Mouse (Mus musculus) MEL (cell line): ENCODE data around the gene Capn9.

ENCODE experiments used
- CTCF ChIP-seq, 3 experiments: IDR thresholded peaks in 2 of 3; conservative IDR thresholded peaks in 1 of 3; 2 replicates each; pipeline ENCODE4 v1.5.1; 2011 to 2012; ENCODE audit warnings: low read length in 3 of 3, low read depth in 2 of 3, mild to moderate bottlenecking in 2 of 3, improper control_type of control experiment in 1 of 3, inconsistent platforms in 1 of 3, mixed read lengths in 1 of 3, moderate library complexity in 1 of 3; ENCODE audit not compliant: control insufficient read depth in 1 of 3, insufficient read depth in 1 of 3, poor library complexity in 1 of 3, severe bottlenecking in 1 of 3
- GATA1 ChIP-seq: IDR thresholded peaks from 2 replicates; pipeline ENCODE4 v1.6.1; 2011; ENCODE audit warnings: low read depth, low read length, improper control_type of control experiment
- MEF2A ChIP-seq: IDR thresholded peaks from 2 replicates; pipeline ENCODE4 v1.6.1; 2014; ENCODE audit warnings: low read depth, mild to moderate bottlenecking, inconsistent platforms, low read length, improper control_type of control experiment; ENCODE audit not compliant: poor library complexity, insufficient replicate concordance, severe bottlenecking; ENCODE audit errors: extremely low read depth
- MXI1 ChIP-seq: IDR thresholded peaks from 2 replicates; pipeline ENCODE4 v1.6.1; 2011; ENCODE audit warnings: mild to moderate bottlenecking, low read depth, low read length, improper control_type of control experiment
- POLR2A ChIP-seq, 2 experiments: IDR thresholded peaks; 2 replicates each; pipeline ENCODE4 v1.6.1; 2011 to 2012; ENCODE audit warnings: low read length in 2 of 2, mild to moderate bottlenecking in 2 of 2, control low read depth in 1 of 2, improper control_type of control experiment in 1 of 2, low read depth in 1 of 2, moderate library complexity in 1 of 2; ENCODE audit not compliant: control insufficient read depth in 1 of 2, insufficient read depth in 1 of 2, poor library complexity in 1 of 2
- TAL1 ChIP-seq: IDR thresholded peaks from 2 replicates; pipeline ENCODE4 v1.6.1; 2012; ENCODE audit warnings: mild to moderate bottlenecking, inconsistent platforms, low read length, moderate library complexity, mixed read lengths
- USF2 ChIP-seq, 2 experiments: IDR thresholded peaks; 2 replicates each; pipeline ENCODE4 v1.6.1; 2011 to 2012; ENCODE audit warnings: improper control_type of control experiment in 2 of 2, low read length in 2 of 2, borderline replicate concordance in 1 of 2, inconsistent platforms in 1 of 2, low read depth in 1 of 2, mild to moderate bottlenecking in 1 of 2; ENCODE audit not compliant: insufficient read depth in 1 of 2

- TF ChIP-seq MEF2A (no peak), MXI1 (no peak), CTCF (IDR thresholded peaks at IDR 0.05 in 2 of 3, conservative IDR thresholded peaks at IDR 0.05 in 1 of 3; ENCODE audit: control insufficient read depth in 1 of 3, insufficient read depth in 1 of 3, low read depth in 2 of 3, low read length in 3 of 3, poor library complexity in 1 of 3, severe bottlenecking in 1 of 3) (no peak), GATA1 (no peak), USF2 (IDR thresholded peaks at IDR 0.05; ENCODE audit: borderline replicate concordance in 1 of 2, insufficient read depth in 1 of 2, low read depth in 1 of 2, low read length in 2 of 2) (no peak), TAL1 (no peak), POLR2A (IDR thresholded peaks at IDR 0.05; ENCODE audit: control insufficient read depth in 1 of 2, insufficient read depth in 1 of 2, low read depth in 1 of 2, low read length in 2 of 2, poor library complexity in 1 of 2) (no peak)
These were observed 840 bp downstream of the Capn9 start for GRCm38 (mm10) chr8:124576751-124577150.
